Comparison of ENCODE assay signal across 9 mouse cellular contexts in genomic region chr17:29795050-29795770, GRCm38 (mm10).
DNase-seq lines count a peak whose midpoint lies in the region; ATAC-seq and TF ChIP-seq lines count a peak whose summit lies in the region.
"Had no signal": no experiment of that assay in that cellular context is flagged by ENCODE, and none has a peak within 500 bp of the region (broad histone marks: within the 10 kb centered on the region; RNA-seq: fewer than 3 reads in every experiment).

No protein-coding gene starts in this region.

- H3K4me3 ChIP-seq in heart, postnatal 0 days (ENCODE audit: low read depth, low read length), result no peak overlapping the region
- no peak overlapping the region; the same call in 1 of the 2 replicates for H3K4me3 ChIP-seq in cortical plate, adult 2 months (ENCODE audit: insufficient read depth, low read length)
- H3K4me3 ChIP-seq in hindbrain, postnatal 0 days (ENCODE audit: low read length), result peak overlapping the region; percentile 10
- peak overlapping the region; percentile 23 for H3K4me3 ChIP-seq in neural tube, embryonic 12.5 days

- TF ChIP-seq CTCF in heart, postnatal 0 days (IDR thresholded peaks at IDR 0.05; ENCODE audit: low read depth), result no peak
- TF ChIP-seq CTCF in cortical plate, adult 2 months (IDR thresholded peaks at IDR 0.05; ENCODE audit: extremely low read depth, insufficient read depth, low read length), result no peak
- TF ChIP-seq CTCF in hindbrain, postnatal 0 days (IDR thresholded peaks at IDR 0.05; ENCODE audit: low read depth), result no peak

- no peaks in the 10 kb centered on the region for H3K36me3 ChIP-seq in heart, postnatal 0 days (replicated peaks; ENCODE audit: control insufficient read depth, insufficient read depth, low read length)
- no peaks in the 10 kb centered on the region for H3K36me3 ChIP-seq in hindbrain, postnatal 0 days (ENCODE audit: insufficient read depth, low read length)
- no peaks in the 10 kb centered on the region for H3K36me3 ChIP-seq in neural tube, embryonic 12.5 days
- H3K36me3 ChIP-seq: G1E had no signal

- no peak for DNase-seq in heart, postnatal 0 days (ENCODE audit: low spot score)
- DNase-seq in heart, postnatal 10 days, result no peak
- peak; percentile 86 for DNase-seq in hindbrain, postnatal 0 days (ENCODE audit: low spot score)
- no peak for DNase-seq in gastrocnemius, postnatal 25 days
- DNase-seq in cerebellum, adult 18-20 months, result no peak
- no peak for DNase-seq in heart, adult 18-20 months

- WGBS in heart, postnatal 0 days, result 21% methylated on average over 23 of the region's 23 CpGs
- WGBS in hindbrain, postnatal 0 days, result 3% methylated on average over 21 of the region's 23 CpGs
- WGBS in neural tube, embryonic 12.5 days, result 2% methylated on average over 23 of the region's 23 CpGs

- no peak for ATAC-seq in heart, postnatal 0 days (ENCODE audit: insufficient read depth, low read depth)
- ATAC-seq in hindbrain, postnatal 0 days, result peak; percentile 69
- peak; percentile 76 for ATAC-seq in neural tube, embryonic 12.5 days (ENCODE audit: low FRiP score, low read depth)

- H3K27ac ChIP-seq in heart, postnatal 0 days (ENCODE audit: low read depth), result no peak overlapping the region
- peak overlapping the region; percentile 63 for H3K27ac ChIP-seq in cortical plate, adult 2 months (ENCODE audit: insufficient read depth, low read length)
- peak overlapping the region; percentile 81 for H3K27ac ChIP-seq in hindbrain, postnatal 0 days
- peak overlapping the region; percentile 48 for H3K27ac ChIP-seq in neural tube, embryonic 12.5 days

- TF ChIP-seq POLR2A in cortical plate, adult 2 months (IDR thresholded peaks at IDR 0.05; ENCODE audit: extremely low read depth, insufficient read depth, low read length), result no peak

- peaks cover 14% of the 10 kb centered on the region; the same call in 1 of the 2 replicates for H3K27me3 ChIP-seq in heart, postnatal 0 days (ENCODE audit: control insufficient read depth, insufficient read depth, low read length)
- no peaks in the 10 kb centered on the region for H3K27me3 ChIP-seq in hindbrain, postnatal 0 days (ENCODE audit: insufficient read depth, low read length)
- H3K27me3 ChIP-seq in neural tube, embryonic 12.5 days (replicated peaks), result 0 out of 2 replicates have a peak, but pooled peaks cover 4% of the 10 kb centered on the region

- H3K9me3 ChIP-seq in heart, postnatal 0 days (replicated peaks; ENCODE audit: control insufficient read depth, low read length), result no peaks in the 10 kb centered on the region
- H3K9me3 ChIP-seq in hindbrain, postnatal 0 days (ENCODE audit: low read length), result no peaks in the 10 kb centered on the region
- no peaks in the 10 kb centered on the region for H3K9me3 ChIP-seq in neural tube, embryonic 12.5 days
- H3K9me3 ChIP-seq: G1E had no signal

- H3K4me1 ChIP-seq in heart, postnatal 0 days (ENCODE audit: control insufficient read depth, insufficient read depth), result peaks cover 4% of the 10 kb centered on the region; the same call in 1 of the 2 replicates
- peaks cover 5% of the 10 kb centered on the region for H3K4me1 ChIP-seq in cortical plate, adult 2 months (ENCODE audit: control insufficient read depth, insufficient read depth, low read length)
- peaks cover 16% of the 10 kb centered on the region for H3K4me1 ChIP-seq in hindbrain, postnatal 0 days (ENCODE audit: insufficient read depth, low read length)
- peaks cover 24% of the 10 kb centered on the region for H3K4me1 ChIP-seq in neural tube, embryonic 12.5 days

- no peak overlapping the region for H3K9ac ChIP-seq in heart, postnatal 0 days (replicated peaks; ENCODE audit: low read depth, low read length)
- H3K9ac ChIP-seq in hindbrain, postnatal 0 days (replicated peaks; ENCODE audit: low read length), result peak overlapping the region; percentile 37
- H3K9ac ChIP-seq in neural tube, embryonic 12.5 days, result peak overlapping the region; percentile 39

- intact Hi-C loops in heart, postnatal 10 days (cut with DNase I), result no loop called here

- no peak for TF ChIP-seq EP300 in heart, postnatal 0 days (IDR thresholded peaks at IDR 0.05; ENCODE audit: low read depth)

- peak overlapping the region; percentile 12; the same call in 1 of the 2 replicates for H3K4me2 ChIP-seq in heart, postnatal 0 days (ENCODE audit: low read depth, low read length)
- peak overlapping the region; percentile 52 for H3K4me2 ChIP-seq in hindbrain, postnatal 0 days (ENCODE audit: low read depth, low read length)
- peak overlapping the region; percentile 60 for H3K4me2 ChIP-seq in neural tube, embryonic 12.5 days (replicated peaks)

Comparison
In these comparisons a context has a peak if more than half of its experiments do, and no peak if none do; other contexts are left out.
1. H3K4me3 ChIP-seq: peak in hindbrain, postnatal 0 days (single experiment) and neural tube, embryonic 12.5 days (single experiment); none in heart, postnatal 0 days (single experiment) and cortical plate, adult 2 months (single experiment).
2. Peak in every context shown above with its lines, with median percentiles within 50 percentile points of each other: H3K4me2 ChIP-seq.